Mouse (Mus musculus) kidney, adult 2 months (tissue): Measurements from ENCODE around the gene Mboat7.

Source experiments
- CTCF ChIP-seq: fragments of 200-500 bp; conservative IDR thresholded peaks from 2 replicates; pipeline ENCODE4 v1.5.1; 2011; ENCODE audit warnings: low read depth, mild to moderate bottlenecking, control low read depth, low read length, moderate library complexity, mixed read lengths; ENCODE audit not compliant: insufficient read depth, insufficient read length
- POLR2A ChIP-seq: fragments of 200-500 bp; IDR thresholded peaks from one replicate; pipeline ENCODE4 v1.6.1; 2011; ENCODE audit warnings: low read depth, low read length, control low read depth

DNA sequence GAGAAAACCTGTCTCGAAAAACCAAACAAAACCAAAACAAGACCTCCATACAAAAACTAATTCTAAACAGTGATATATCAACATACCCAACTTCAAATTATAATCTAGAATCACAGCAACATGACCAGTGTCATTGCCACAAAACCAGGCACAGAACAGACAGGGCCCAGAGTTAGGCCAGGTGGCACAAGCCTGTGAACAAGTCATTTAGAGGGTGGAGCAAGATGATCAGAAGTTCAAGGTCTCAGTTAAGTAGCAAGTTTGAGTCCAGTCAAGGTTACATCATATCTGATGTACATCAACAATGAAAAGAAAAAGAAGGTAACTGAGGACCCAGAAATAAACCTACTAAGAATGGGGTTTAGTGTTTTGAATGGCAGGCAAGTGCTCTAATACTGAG is 15.7 kb upstream of the Mboat7 start:
- TF ChIP-seq CTCF (no peak), POLR2A (no peak)
